Mouse (Mus musculus) lung, postnatal 0 days (tissue): ENCODE results near the gene Mrm3. TPM values are rescaled to one million over a fixed set of nuclear protein-coding genes. Genes with fewer than 3 reads are reported as not detected.

Source experiments
- ATAC-seq: fragments of 200-750 bp; cut with Nextera tagmentation; 2 replicates; pipeline ENCODE4 v1.8.0; 2017; ENCODE audit warnings: moderate library complexity
- DNase-seq: peaks from one replicate; pipeline ENCODE4 v3.0.0-alpha.2; 2016; ENCODE audit warnings: low spot score
- H3K27ac ChIP-seq: fragments of 300-500 bp; sonication (generic); 2 replicates; pipeline ENCODE4 v1.5.1; 2014; ENCODE audit warnings: antibody characterized with exemption, mild to moderate bottlenecking, low read length, mixed read lengths
- H3K27me3 ChIP-seq: fragments of 300-500 bp; sonication (generic); replicated peaks from 2 replicates; pipeline ENCODE4 v1.6.1; 2014; ENCODE audit warnings: low read length, mixed read lengths; ENCODE audit not compliant: insufficient read depth
- H3K36me3 ChIP-seq: fragments of 300-500 bp; sonication (generic); 2 replicates; pipeline ENCODE4 v1.6.1; 2014; ENCODE audit warnings: low read length, mixed read lengths; ENCODE audit not compliant: insufficient read depth
- H3K4me1 ChIP-seq: fragments of 300-500 bp; sonication (generic); 2 replicates; pipeline ENCODE4 v1.6.1; 2014; ENCODE audit warnings: antibody characterized with exemption, low read depth, low read length, mixed read lengths; ENCODE audit not compliant: insufficient read depth
- H3K4me2 ChIP-seq: fragments of 300-500 bp; sonication (generic); replicated peaks from 2 replicates; pipeline ENCODE4 v1.6.1; 2014; ENCODE audit warnings: low read depth, mild to moderate bottlenecking, low read length, moderate library complexity, mixed read lengths
- H3K4me3 ChIP-seq: fragments of 300-500 bp; sonication (generic); 2 replicates; pipeline ENCODE4 v1.5.1; 2014; ENCODE audit warnings: low read depth, low read length
- H3K9ac ChIP-seq: fragments of 300-500 bp; sonication (generic); replicated peaks from 2 replicates; pipeline ENCODE4 v1.6.1; 2014; ENCODE audit warnings: low read depth, mild to moderate bottlenecking
- H3K9me3 ChIP-seq: fragments of 300-500 bp; sonication (generic); 2 replicates; pipeline ENCODE4 v1.6.1; 2016; ENCODE audit warnings: low read length, mixed read lengths
- CTCF ChIP-seq: IDR thresholded peaks from 2 replicates; pipeline ENCODE4 v1.5.1; 2016; ENCODE audit warnings: antibody characterized with exemption, mild to moderate bottlenecking
- EP300 ChIP-seq: IDR thresholded peaks from 2 replicates; pipeline ENCODE4 v1.6.1; 2016; ENCODE audit warnings: antibody characterized with exemption, mild to moderate bottlenecking, control low read depth
- WGBS: fragments of 180-500 bp; shearing (Covaris S2); extraction: QIAGEN DNeasy Blood & Tissue Kit; methylation state at CpG from one replicate; pipeline ENCODE4 v1.1.7; 2014; 5-methylcytosine and 5-hydroxymethylcytosine counted together
- polyA plus RNA-seq: library from polyadenylated mRNA; unstranded; fragments of >200 nt; fragmentation: Nextera tagmentation; extraction: Ambion mirVana; gene quantifications from 2 replicates; pipeline ENCODE4 v1.2.1, GENCODE M21; 2015

Gene Mrm3
- polyA plus RNA-seq, 1 experiment from 2014 or later = 7.7 TPM

GRCm38 (mm10) chr11:76298457-76299000 lies 55.0 kb downstream of the Mrm3 start:
- DNase-seq (peak; percentile 80), ATAC-seq (peak; percentile 52)
- no peak for TF ChIP-seq EP300
- TF ChIP-seq CTCF = peak; percentile 61
- Histone ChIP-seq H3K9me3 (no peaks in the 10 kb centered on the region), H3K27me3 (no peaks in the 10 kb centered on the region), H3K4me1 (no peaks in the 10 kb centered on the region; the same call in 1 of the 2 replicates), H3K27ac (0 out of 2 replicates have a peak overlapping the region, but pooled peaks have one; percentile 4), H3K9ac (no peak overlapping the region), H3K4me3 (no peak overlapping the region), H3K4me2 (0 out of 2 replicates have a peak overlapping the region, but pooled peaks have one; percentile 14), H3K36me3 (no peaks in the 10 kb centered on the region)
- WGBS = 39% methylated on average over 9 of the region's 9 CpGs

Other genes starting within 250 kb of the Mrm3 start
- gene 1700016K19Rik, start 243.8 kb upstream of the Mrm3 start, polyA plus RNA-seq = 15.5 and 20.2 TPM in 2 replicates
- 54.3 and 54.4 TPM in 2 replicates for gene Rflnb, start 215.9 kb upstream of the Mrm3 start, polyA plus RNA-seq
- gene Vps53, start 64.1 kb upstream of the Mrm3 start, polyA plus RNA-seq = 28.5 and 29.7 TPM in 2 replicates
- gene Fam57a, start 64.0 kb upstream of the Mrm3 start, polyA plus RNA-seq = 27.0 and 33.8 TPM in 2 replicates
- gene Dbil5, start 26.1 kb upstream of the Mrm3 start, polyA plus RNA-seq = 0.77 and 0.87 TPM in 2 replicates
- 8.8 and 13.8 TPM in 2 replicates for gene Gemin4, start 26.1 kb upstream of the Mrm3 start, polyA plus RNA-seq
- 85.9 and 99.6 TPM in 2 replicates for gene Glod4, start within 50 bp of the Mrm3 start, polyA plus RNA-seq
- 11.7 and 11.9 TPM in 2 replicates for gene Nxn, start 155.4 kb downstream of the Mrm3 start, polyA plus RNA-seq
- gene Timm22, start 163.2 kb downstream of the Mrm3 start, polyA plus RNA-seq = 64.4 and 81.7 TPM in 2 replicates